Mouse (Mus musculus) stomach, postnatal 0 days (tissue): ENCODE data around the gene Fam89b.

Source experiments
- CTCF ChIP-seq: IDR thresholded peaks from 2 replicates; pipeline ENCODE4 v1.5.1; 2016; ENCODE audit warnings: antibody characterized with exemption, low read depth, mild to moderate bottlenecking, moderate library complexity
- EP300 ChIP-seq: optimal IDR thresholded peaks from 2 replicates; pipeline ENCODE3; 2016; ENCODE audit warnings: antibody characterized with exemption

- TF ChIP-seq CTCF (no peak), EP300 (no peak)
These were observed 4.9 kb downstream of the Fam89b start for GRCm38 (mm10) chr19:5724549-5724941.
